Mouse (Mus musculus): ENCODE measurements around the gene Secisbp2. TPM values are rescaled to one million over a fixed set of nuclear protein-coding genes. Genes with fewer than 3 reads are reported as not detected.
"Not testable (repeated sequence)": the region's sequence is repeated elsewhere in the genome, so short reads cannot be mapped to it uniquely, and the experiment has no call there.

Secisbp2 gene
- polyA plus RNA-seq, 1 experiment from 2014 or later: 25.9 TPM

DNA sequence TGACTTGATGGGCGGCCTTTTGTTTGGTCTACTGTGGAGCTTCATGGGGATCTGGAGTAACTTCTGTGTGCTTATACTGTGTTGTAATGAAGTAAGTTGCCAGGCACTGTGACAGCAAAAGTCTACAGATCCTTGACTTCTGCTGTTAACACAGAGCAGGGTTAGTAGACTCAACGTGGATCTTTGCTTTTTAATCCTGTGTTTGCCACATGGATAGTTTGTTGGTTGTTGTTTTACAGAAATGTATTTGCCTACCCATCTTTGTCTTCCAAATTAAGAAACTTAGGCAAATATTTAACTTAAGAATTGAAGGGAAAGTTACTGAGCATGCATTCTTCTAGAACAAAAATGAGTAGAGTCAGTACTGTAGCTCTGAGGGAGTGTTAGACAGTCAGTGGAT, 12.1 kb downstream of the Secisbp2 start:
- H3K27ac ChIP-seq: no peak overlapping the region
- 92% methylated on average over 2 of the region's 2 CpGs for WGBS
- H3K4me3 ChIP-seq: no peak overlapping the region
- H3K9ac ChIP-seq: no peak overlapping the region
- H3K4me1 ChIP-seq (replicated peaks): no peaks in the 10 kb centered on the region
- peaks cover 91% of the 10 kb centered on the region for H3K36me3 ChIP-seq
- H3K9me3 ChIP-seq (replicated peaks): no peaks in the 10 kb centered on the region
- ATAC-seq (replicated peaks; ENCODE audit: insufficient number of reproducible peaks, insufficient read depth, low FRiP score, low read depth): no peak
- no peaks in the 10 kb centered on the region for H3K27me3 ChIP-seq
- no peak overlapping the region for H3K4me2 ChIP-seq

DNA sequence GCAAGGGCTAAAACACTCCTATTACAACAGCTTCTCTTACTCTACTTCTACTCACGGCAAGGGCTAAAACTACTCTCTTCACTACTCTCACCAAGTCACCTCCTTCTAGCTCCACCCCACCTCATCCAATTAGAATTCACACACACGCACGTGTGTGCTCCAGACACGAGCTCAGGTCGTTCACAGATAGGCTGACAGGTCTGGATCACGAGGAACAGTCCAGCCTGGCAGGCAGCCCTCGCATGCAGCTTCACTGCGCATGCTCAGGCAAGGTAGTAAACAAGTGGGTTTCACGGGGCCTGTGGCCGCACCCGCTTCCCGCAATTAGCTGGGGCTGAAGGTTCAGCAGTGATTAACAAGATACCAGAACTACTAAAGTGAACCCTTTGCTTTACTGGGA, 16.7 kb downstream of the Secisbp2 start:
- not testable (repeated sequence) for H3K4me2 ChIP-seq; H3K9ac ChIP-seq; H3K27me3 ChIP-seq; H3K4me1 ChIP-seq (replicated peaks); H3K27ac ChIP-seq; H3K4me3 ChIP-seq; ATAC-seq (replicated peaks; ENCODE audit: insufficient number of reproducible peaks, insufficient read depth, low FRiP score, low read depth); H3K9me3 ChIP-seq (replicated peaks)
- H3K36me3 ChIP-seq: peaks cover 71% of the 10 kb centered on the region
- 85% methylated on average over 12 of the region's 12 CpGs for WGBS

DNA sequence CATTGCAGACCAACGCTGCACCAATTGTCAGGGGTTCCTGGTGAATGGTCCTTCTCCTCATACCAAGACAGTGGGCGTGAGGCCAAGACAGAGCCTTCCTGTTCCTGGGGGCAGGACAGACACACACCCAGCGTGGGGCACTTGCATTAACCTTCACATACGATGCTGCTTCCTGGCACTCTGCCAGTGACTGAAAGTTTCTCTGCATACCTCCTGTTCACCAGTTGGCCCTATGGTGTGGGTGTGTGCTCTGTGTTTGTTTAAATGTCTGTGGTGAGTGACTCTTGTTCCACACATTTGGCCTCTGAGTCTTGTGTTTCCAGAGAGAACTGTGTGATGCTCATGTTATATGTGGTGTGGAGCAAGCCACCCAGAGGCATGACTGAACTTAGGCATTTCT, 25.1 kb downstream of the Secisbp2 start:
- H3K4me3 ChIP-seq: no peak overlapping the region
- no peaks in the 10 kb centered on the region for H3K9me3 ChIP-seq (replicated peaks)
- ATAC-seq (replicated peaks; ENCODE audit: insufficient number of reproducible peaks, insufficient read depth, low FRiP score, low read depth): no peak
- WGBS: 58% methylated on average over 4 of the region's 4 CpGs
- no peak overlapping the region for H3K4me2 ChIP-seq
- no peaks in the 10 kb centered on the region for H3K27me3 ChIP-seq
- H3K4me1 ChIP-seq (replicated peaks): peaks cover 2% of the 10 kb centered on the region; the same call in 1 of the 2 replicates
- peaks cover 86% of the 10 kb centered on the region for H3K36me3 ChIP-seq
- no peak overlapping the region for H3K27ac ChIP-seq
- no peak overlapping the region for H3K9ac ChIP-seq

DNA sequence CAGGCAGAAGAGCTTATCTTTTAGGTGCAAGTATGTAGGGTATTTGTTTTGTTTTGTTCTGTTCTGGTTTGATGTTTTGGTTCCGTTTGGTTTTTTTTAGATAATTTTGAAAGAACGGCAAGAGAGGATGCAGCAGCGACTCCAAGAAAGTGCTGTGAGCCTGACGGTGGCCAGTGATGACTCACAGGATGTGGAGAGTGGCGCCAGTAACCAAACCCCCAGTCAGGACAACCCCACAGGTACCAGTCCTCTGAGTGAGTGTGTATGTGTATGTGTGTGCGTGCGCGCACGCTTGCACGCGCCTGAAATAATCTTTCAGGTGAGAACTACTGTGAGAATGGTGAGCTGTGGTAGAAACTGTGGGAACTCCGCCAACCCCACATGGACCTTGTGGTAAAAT, 25.5 kb downstream of the Secisbp2 start:
- no peak for ATAC-seq (replicated peaks; ENCODE audit: insufficient number of reproducible peaks, insufficient read depth, low FRiP score, low read depth)
- 92% methylated on average over 12 of the region's 12 CpGs for WGBS
- Histone ChIP-seq H3K36me3 (peaks cover 88% of the 10 kb centered on the region), H3K4me3 (no peak overlapping the region), H3K9ac (no peak overlapping the region), H3K9me3 (replicated peaks) (no peaks in the 10 kb centered on the region), H3K4me2 (no peak overlapping the region), H3K27me3 (no peaks in the 10 kb centered on the region), H3K4me1 (replicated peaks) (peaks cover 2% of the 10 kb centered on the region; the same call in 1 of the 2 replicates), H3K27ac (no peak overlapping the region)

DNA sequence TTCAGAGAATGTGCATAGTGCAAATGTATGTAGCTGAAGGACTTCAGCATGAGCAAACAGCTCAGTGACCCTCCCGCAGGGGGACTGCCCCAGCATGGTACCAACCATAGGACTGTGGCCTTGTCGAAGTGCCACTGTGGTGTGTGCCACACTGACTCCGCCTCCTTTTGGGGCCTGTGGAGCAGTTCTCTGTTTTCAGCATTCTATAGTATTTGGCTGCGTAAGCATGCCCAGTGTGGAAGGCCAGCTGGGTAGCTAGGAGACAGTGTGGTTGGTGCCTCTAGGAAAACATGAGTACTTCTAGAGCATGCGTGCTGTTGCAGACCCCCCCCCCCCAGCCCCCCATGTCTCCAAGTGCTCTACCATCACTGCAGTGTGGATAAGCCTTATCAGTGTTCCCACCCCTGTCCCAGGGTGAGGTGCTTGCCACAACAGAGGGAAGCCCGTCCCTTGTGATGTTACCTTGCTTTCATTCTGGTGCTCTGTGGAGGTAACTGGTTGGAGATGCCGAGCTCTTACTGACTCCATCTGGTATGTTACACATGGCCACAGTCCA, 26.2 kb downstream of the Secisbp2 start:
- H3K27me3 ChIP-seq: no peaks in the 10 kb centered on the region
- no peak overlapping the region for H3K9ac ChIP-seq
- peaks cover 2% of the 10 kb centered on the region; the same call in 1 of the 2 replicates for H3K4me1 ChIP-seq (replicated peaks)
- H3K27ac ChIP-seq: no peak overlapping the region
- WGBS: 77% methylated on average over 7 of the region's 7 CpGs
- H3K4me2 ChIP-seq: no peak overlapping the region
- no peaks in the 10 kb centered on the region for H3K9me3 ChIP-seq (replicated peaks)
- H3K36me3 ChIP-seq: peaks cover 94% of the 10 kb centered on the region
- ATAC-seq (replicated peaks; ENCODE audit: insufficient number of reproducible peaks, insufficient read depth, low FRiP score, low read depth): no peak
- no peak overlapping the region for H3K4me3 ChIP-seq

DNA sequence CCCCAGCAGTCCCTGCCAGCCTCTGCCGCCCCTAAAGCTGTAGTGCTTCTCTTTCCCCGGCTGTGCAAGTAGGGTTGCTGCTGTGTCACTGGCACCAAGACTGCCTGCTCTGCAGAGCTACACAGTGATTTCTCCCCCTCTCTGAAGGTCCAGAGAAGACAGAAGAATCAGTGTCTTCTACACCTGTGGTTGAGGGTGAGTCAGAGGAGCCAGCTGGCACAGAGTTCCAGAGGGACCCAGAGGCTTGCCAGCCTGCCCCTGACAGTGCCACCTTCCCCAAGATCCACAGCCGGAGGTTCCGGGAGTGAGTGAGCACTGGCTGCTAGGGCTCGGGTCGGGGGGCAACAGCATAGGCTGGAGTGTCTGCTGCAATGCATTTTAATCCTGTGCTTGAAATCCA, 27.2 kb downstream of the Secisbp2 start:
- Histone ChIP-seq H3K36me3 (peaks cover 95% of the 10 kb centered on the region), H3K4me3 (no peak overlapping the region), H3K9ac (no peak overlapping the region), H3K27me3 (no peaks in the 10 kb centered on the region), H3K27ac (no peak overlapping the region), H3K9me3 (replicated peaks) (no peaks in the 10 kb centered on the region), H3K4me2 (no peak overlapping the region), H3K4me1 (replicated peaks) (peaks cover 2% of the 10 kb centered on the region; the same call in 1 of the 2 replicates)
- WGBS: 89% methylated on average over 6 of the region's 6 CpGs
- ATAC-seq (replicated peaks; ENCODE audit: insufficient number of reproducible peaks, insufficient read depth, low FRiP score, low read depth): no peak

DNA sequence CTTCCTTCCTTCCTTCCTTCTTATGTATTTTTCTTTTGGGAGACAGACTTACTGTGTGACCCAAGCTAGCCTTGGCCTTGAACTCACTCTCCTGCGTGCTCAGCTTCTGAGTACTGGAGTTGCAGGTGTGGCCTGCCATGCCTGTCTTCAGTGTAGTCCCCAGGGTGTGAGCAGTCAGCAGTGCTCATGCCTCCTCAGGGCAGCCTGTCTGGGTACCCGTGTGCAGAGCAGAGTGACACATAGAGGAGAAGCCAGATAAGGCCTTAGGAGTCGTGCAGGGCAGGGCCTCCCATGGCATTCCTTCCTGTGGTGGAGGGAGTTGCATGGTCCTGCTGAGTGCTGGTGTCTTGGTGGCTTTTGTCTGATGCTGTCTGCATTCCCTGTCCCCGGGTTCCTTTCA, 27.8 kb downstream of the Secisbp2 start:
- Histone ChIP-seq H3K4me3 (no peak overlapping the region), H3K4me1 (replicated peaks) (peaks cover 2% of the 10 kb centered on the region; the same call in 1 of the 2 replicates), H3K27me3 (no peaks in the 10 kb centered on the region), H3K27ac (no peak overlapping the region), H3K9ac (no peak overlapping the region), H3K9me3 (replicated peaks) (no peaks in the 10 kb centered on the region), H3K36me3 (peaks cover 95% of the 10 kb centered on the region), H3K4me2 (no peak overlapping the region)
- 52% methylated on average over 4 of the region's 4 CpGs for WGBS
- ATAC-seq (replicated peaks; ENCODE audit: insufficient number of reproducible peaks, insufficient read depth, low FRiP score, low read depth): no peak; the same call in 1 of the 2 replicates

DNA sequence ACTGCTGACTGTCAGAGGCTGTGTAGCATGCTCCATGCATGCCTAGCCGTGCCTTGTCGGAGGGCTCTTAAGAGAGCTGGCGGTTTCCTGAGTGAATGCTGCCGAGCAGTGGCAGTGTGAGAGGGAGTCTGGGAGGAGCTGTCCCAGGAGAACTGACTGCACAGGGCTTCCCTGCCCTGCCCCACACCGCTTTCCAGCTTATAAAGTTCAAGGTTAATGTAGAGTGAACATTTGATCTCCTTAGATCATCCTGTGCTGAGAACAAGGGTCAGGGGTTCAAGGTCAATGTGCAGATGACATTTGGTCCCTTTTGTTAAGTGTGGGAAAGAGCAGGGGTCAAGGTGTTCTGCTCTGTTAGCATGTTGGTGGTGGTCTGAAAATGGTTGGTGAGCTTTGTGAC, 29.6 kb downstream of the Secisbp2 start:
- Histone ChIP-seq H3K4me3 (no peak overlapping the region), H3K27ac (no peak overlapping the region), H3K9ac (no peak overlapping the region), H3K4me1 (replicated peaks) (peaks cover 2% of the 10 kb centered on the region; the same call in 1 of the 2 replicates), H3K4me2 (no peak overlapping the region), H3K36me3 (peaks cover 96% of the 10 kb centered on the region), H3K9me3 (replicated peaks) (no peaks in the 10 kb centered on the region), H3K27me3 (no peaks in the 10 kb centered on the region)
- no peak for ATAC-seq (replicated peaks; ENCODE audit: insufficient number of reproducible peaks, insufficient read depth, low FRiP score, low read depth)
- WGBS: 60% methylated on average over 5 of the region's 5 CpGs

DNA sequence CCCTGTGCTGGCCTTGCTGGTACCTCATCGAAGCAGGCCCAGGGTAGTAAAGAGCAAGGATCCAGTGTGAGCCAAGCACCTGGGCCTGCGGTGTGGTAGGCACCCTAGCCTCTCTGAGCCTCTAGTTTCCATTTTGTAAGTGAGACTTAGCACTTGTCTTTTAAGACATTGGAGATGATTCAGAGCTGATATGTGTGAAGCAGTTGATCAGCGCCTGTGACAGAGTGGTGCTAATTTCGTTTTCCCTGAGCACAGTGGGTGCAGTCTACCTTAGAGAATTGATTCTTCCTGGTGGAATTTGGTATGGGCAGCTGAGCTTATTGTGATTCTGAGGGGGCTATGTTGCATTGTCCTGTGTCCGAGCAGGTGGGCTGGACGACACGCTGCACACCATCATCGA, 30.1 kb downstream of the Secisbp2 start:
- H3K4me3 ChIP-seq: no peak overlapping the region
- H3K4me1 ChIP-seq (replicated peaks): peaks cover 2% of the 10 kb centered on the region; the same call in 1 of the 2 replicates
- H3K4me2 ChIP-seq: no peak overlapping the region
- peaks cover 91% of the 10 kb centered on the region for H3K36me3 ChIP-seq
- no peak overlapping the region for H3K27ac ChIP-seq
- ATAC-seq (replicated peaks; ENCODE audit: insufficient number of reproducible peaks, insufficient read depth, low FRiP score, low read depth): no peak
- H3K27me3 ChIP-seq: no peaks in the 10 kb centered on the region
- H3K9me3 ChIP-seq (replicated peaks): no peaks in the 10 kb centered on the region
- WGBS: 93% methylated on average over 8 of the region's 8 CpGs
- H3K9ac ChIP-seq: no peak overlapping the region

DNA sequence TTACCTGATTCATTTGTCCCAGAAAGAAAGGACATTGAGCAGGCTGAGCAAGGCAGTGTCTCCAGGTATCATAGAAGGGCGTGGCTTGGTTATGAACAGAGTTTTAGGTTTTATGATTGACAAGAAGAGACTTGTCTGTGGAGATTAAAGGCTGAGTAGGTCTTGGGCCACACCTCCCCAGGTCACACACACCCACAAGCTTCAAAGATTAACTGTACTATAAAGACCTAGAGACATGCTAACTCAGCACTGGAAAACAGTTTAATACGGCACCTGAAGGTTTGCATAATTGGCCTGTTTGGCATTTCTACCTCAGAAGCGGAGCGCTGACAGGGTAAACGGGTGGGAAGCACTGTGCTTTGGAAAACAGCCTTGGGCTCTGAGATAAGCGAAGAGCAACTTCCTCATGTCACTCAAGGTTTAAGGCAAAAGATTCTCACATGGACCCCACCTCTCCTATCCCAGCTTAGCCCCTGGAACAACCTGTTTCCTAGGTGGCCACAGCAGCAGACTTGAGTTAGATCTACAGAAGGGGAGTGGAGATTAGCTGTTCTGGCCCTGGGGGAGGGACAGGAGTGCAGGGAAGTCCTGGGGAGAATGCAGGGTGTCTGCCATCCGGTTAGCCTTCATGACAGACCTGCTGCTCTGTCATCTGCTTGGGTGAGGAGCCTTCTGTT, 33.9 kb downstream of the Secisbp2 start:
- H3K27ac ChIP-seq: no peak overlapping the region
- H3K9me3 ChIP-seq (replicated peaks): no peaks in the 10 kb centered on the region
- no peak for ATAC-seq (replicated peaks; ENCODE audit: insufficient number of reproducible peaks, insufficient read depth, low FRiP score, low read depth)
- H3K4me3 ChIP-seq: no peak overlapping the region
- H3K4me2 ChIP-seq: no peak overlapping the region
- H3K4me1 ChIP-seq (replicated peaks): peaks cover 16% of the 10 kb centered on the region; the same call in 1 of the 2 replicates
- H3K36me3 ChIP-seq: peaks cover 61% of the 10 kb centered on the region
- H3K27me3 ChIP-seq: no peaks in the 10 kb centered on the region
- no peak overlapping the region for H3K9ac ChIP-seq
- 81% methylated on average over 7 of the region's 7 CpGs for WGBS

DNA sequence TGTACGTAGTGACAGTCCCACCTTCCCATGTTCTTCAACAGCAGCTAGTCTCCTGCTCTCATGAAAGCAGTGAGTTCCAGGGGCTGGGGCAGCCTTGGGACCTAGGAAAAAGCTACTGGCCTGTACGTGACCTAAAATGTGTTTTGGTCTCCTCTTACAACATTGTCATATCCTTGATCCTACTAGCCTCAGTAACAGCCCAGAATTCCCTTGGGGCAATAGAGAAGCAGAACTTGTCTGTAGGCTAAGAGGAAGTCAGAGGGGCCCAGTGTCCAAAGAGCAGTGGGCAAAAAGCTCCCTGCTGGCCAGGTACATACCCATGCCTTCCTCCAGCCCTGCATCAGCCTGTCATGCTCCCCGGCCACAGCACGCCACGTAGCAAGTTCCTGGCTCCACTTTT, 35.5 kb downstream of the Secisbp2 start:
- H3K9me3 ChIP-seq (replicated peaks): no peaks in the 10 kb centered on the region
- H3K9ac ChIP-seq: no peak overlapping the region
- no peaks in the 10 kb centered on the region for H3K27me3 ChIP-seq
- ATAC-seq (replicated peaks; ENCODE audit: insufficient number of reproducible peaks, insufficient read depth, low FRiP score, low read depth): no peak
- H3K4me2 ChIP-seq: no peak overlapping the region
- no peak overlapping the region for H3K27ac ChIP-seq
- 98% methylated on average over 5 of the region's 5 CpGs for WGBS
- H3K4me1 ChIP-seq (replicated peaks): peaks cover 17% of the 10 kb centered on the region; the same call in 1 of the 2 replicates
- H3K36me3 ChIP-seq: peaks cover 46% of the 10 kb centered on the region
- H3K4me3 ChIP-seq: no peak overlapping the region

DNA sequence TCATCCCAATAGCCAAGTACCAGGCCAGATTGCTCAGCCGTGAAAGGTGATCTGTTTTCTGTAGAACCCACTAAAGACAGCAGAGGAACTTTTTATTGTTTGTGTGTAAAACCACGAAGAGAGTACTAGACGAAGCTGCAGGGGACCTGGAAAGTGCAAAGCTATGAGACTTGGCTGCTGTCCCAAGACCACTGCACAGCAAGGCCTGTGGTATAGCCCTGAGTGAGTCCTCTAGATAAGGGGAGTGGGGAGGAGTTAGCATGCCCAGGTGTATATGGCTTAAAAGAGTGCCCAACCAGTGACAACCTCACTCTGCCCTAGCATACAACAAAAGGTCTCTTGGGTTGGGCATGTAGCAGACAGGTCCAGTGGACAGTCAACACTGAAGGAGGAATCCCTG, 37.2 kb downstream of the Secisbp2 start:
- peak overlapping the region; percentile 29 for H3K27ac ChIP-seq
- 0 out of 2 replicates have a peak, but pooled peaks have one; percentile 28 for ATAC-seq (replicated peaks; ENCODE audit: insufficient number of reproducible peaks, insufficient read depth, low FRiP score, low read depth)
- no peak overlapping the region for H3K9ac ChIP-seq
- H3K4me1 ChIP-seq (replicated peaks): peaks cover 17% of the 10 kb centered on the region; the same call in 1 of the 2 replicates
- no peak overlapping the region for H3K4me2 ChIP-seq
- peaks cover 30% of the 10 kb centered on the region; the same call in 1 of the 2 replicates for H3K36me3 ChIP-seq
- WGBS: 26% methylated on average over 3 of the region's 3 CpGs
- no peaks in the 10 kb centered on the region for H3K9me3 ChIP-seq (replicated peaks)
- no peaks in the 10 kb centered on the region for H3K27me3 ChIP-seq
- no peak overlapping the region for H3K4me3 ChIP-seq
